Mouse (Mus musculus) layer of hippocampus, adult 8-10 months (tissue): ENCODE data around the gene 4921539E11Rik. TPM values are rescaled to one million over a fixed set of nuclear protein-coding genes. Genes with fewer than 3 reads are reported as not detected.
A peak's percentile ranks its signal among the peaks of the same experiment; 100 is the strongest.

Experiments
- DNase-seq, 2 experiments: peaks; one replicate each; pipeline ENCODE4 v3.0.0; 2022; ENCODE audit warnings: low spot score in 2 of 2
- total RNA-seq, 4 experiments: library from RNA; stranded (reverse); gene quantifications; 2 replicates each; pipeline ENCODE4 v1.2.4; 2022

The 4921539E11Rik gene
- total RNA-seq, 4 experiments from 2014 or later = not detected

- DNase-seq = no peak
Observed at GRCm38 (mm10) chr4:103247249-103247648, 43.4 kb downstream of the 4921539E11Rik start.

- no peak for DNase-seq
Observed at GRCm38 (mm10) chr4:103232156-103232555, 58.5 kb downstream of the 4921539E11Rik start.

- DNase-seq = no peak
Observed at GRCm38 (mm10) chr4:103222854-103223253, 67.8 kb downstream of the 4921539E11Rik start.

GRCm38 (mm10) chr4:103221789-103222188, 68.9 kb downstream of the 4921539E11Rik start:
- no peak for DNase-seq

GRCm38 (mm10) chr4:103219011-103219410, 71.7 kb downstream of the 4921539E11Rik start:
- no peak for DNase-seq

- no peak for DNase-seq
Observed at GRCm38 (mm10) chr4:103216046-103216445, 74.6 kb downstream of the 4921539E11Rik start.

- peak; percentile 60 to 71 for DNase-seq
Observed at GRCm38 (mm10) chr4:103214925-103215820, 75.5 kb downstream of the 4921539E11Rik start, which contains the start of gene Slc35d1. Slc35d1 (minus strand) TSS chr4:103215164.

GRCm38 (mm10) chr4:103214498-103214924, 76.2 kb downstream of the 4921539E11Rik start:
- peak; percentile 52 to 71 for DNase-seq

GRCm38 (mm10) chr4:103213859-103214497, 76.7 kb downstream of the 4921539E11Rik start:
- DNase-seq = peak in 1 of 2 experiments; percentile 7

- DNase-seq = no peak
Observed at GRCm38 (mm10) chr4:103208553-103208952, 82.1 kb downstream of the 4921539E11Rik start.

- DNase-seq = no peak
Observed at GRCm38 (mm10) chr4:103203646-103204045, 87.0 kb downstream of the 4921539E11Rik start.

- no peak for DNase-seq
Observed at GRCm38 (mm10) chr4:103200046-103200445, 90.6 kb downstream of the 4921539E11Rik start.

GRCm38 (mm10) chr4:103199086-103199485, 91.6 kb downstream of the 4921539E11Rik start:
- no peak for DNase-seq

- DNase-seq = no peak
Observed at GRCm38 (mm10) chr4:103197401-103197800, 93.3 kb downstream of the 4921539E11Rik start.

GRCm38 (mm10) chr4:103192421-103192820, 98.2 kb downstream of the 4921539E11Rik start:
- no peak for DNase-seq

GRCm38 (mm10) chr4:103188786-103189640, 101.7 kb downstream of the 4921539E11Rik start:
- no peak for DNase-seq

Other genes starting within 250 kb of the 4921539E11Rik start
- 10 to 100 TPM; 44.4 to 56.1 (median 51.3) TPM for gene Mier1, start 176.5 kb downstream of the 4921539E11Rik start, total RNA-seq
- gene Wdr78, start 176.3 kb downstream of the 4921539E11Rik start, total RNA-seq = 10 to 100 TPM; 10.5 to 22.2 (median 13.9) TPM
- 10 to 100 TPM; 13.2 to 15.4 (median 13.8) TPM for gene Slc35d1, start 75.7 kb downstream of the 4921539E11Rik start, total RNA-seq
- gene Oma1, start 22.9 kb upstream of the 4921539E11Rik start, total RNA-seq = 10 to 100 TPM in 2 of 4 experiments, 1 to 10 TPM in 2; 8.3 to 11.1 (median 10.0) TPM